Mouse (Mus musculus) heart, embryonic 14.5 days (tissue): ENCODE data around the gene Slc4a8. TPM values are rescaled to one million over a fixed set of nuclear protein-coding genes. Genes with fewer than 3 reads are reported as not detected.

Experiments
- ATAC-seq: fragments of 200-750 bp; cut with Nextera tagmentation; 2 replicates; pipeline ENCODE4 v1.8.0; 2017; ENCODE audit warnings: low read depth, moderate TSS enrichment; ENCODE audit not compliant: insufficient number of reproducible peaks, insufficient read depth, low FRiP score
- H3K27ac ChIP-seq, 2 experiments: fragments of 200-500 bp in 1 of 2; fragments of 300-500 bp in 1 of 2; sonication (generic) in 1 of 2; replicated peaks in 1 of 2; 2 replicates each; pipeline ENCODE4 v1.5.1; 2012 to 2014; ENCODE audit warnings: low read depth in 2 of 2, low read length in 2 of 2, control low read depth in 1 of 2, mild to moderate bottlenecking in 1 of 2, mixed read lengths in 1 of 2; ENCODE audit not compliant: control insufficient read depth in 1 of 2, insufficient read depth in 1 of 2
- H3K27me3 ChIP-seq: fragments of 300-500 bp; sonication (generic); 2 replicates; pipeline ENCODE4 v1.6.1; 2014; ENCODE audit warnings: mild to moderate bottlenecking, low read length, control low read depth; ENCODE audit not compliant: control insufficient read depth, insufficient read depth
- H3K36me3 ChIP-seq: fragments of 300-500 bp; sonication (generic); 2 replicates; pipeline ENCODE4 v1.6.1; 2014; ENCODE audit warnings: mild to moderate bottlenecking, control low read depth, low read length, mixed read lengths; ENCODE audit not compliant: control insufficient read depth, insufficient read depth
- H3K4me1 ChIP-seq, 2 experiments: fragments of 200-500 bp in 1 of 2; fragments of 300-500 bp in 1 of 2; sonication (generic) in 1 of 2; 2 replicates each; pipeline ENCODE4 v1.6.1; 2012 to 2014; ENCODE audit warnings: low read length in 2 of 2, control low read depth in 1 of 2, mixed read lengths in 1 of 2; ENCODE audit not compliant: control insufficient read depth in 2 of 2, insufficient read depth in 2 of 2
- H3K4me2 ChIP-seq: fragments of 300-500 bp; sonication (generic); 2 replicates; pipeline ENCODE4 v1.6.1; 2014; ENCODE audit warnings: mild to moderate bottlenecking, low read length
- H3K4me3 ChIP-seq, 2 experiments: fragments of 200-500 bp in 1 of 2; fragments of 300-500 bp in 1 of 2; sonication (generic) in 1 of 2; 2 replicates each; pipeline ENCODE4 v1.5.1; 2012 to 2014; ENCODE audit warnings: low read length in 2 of 2, mild to moderate bottlenecking in 2 of 2, control low read depth in 1 of 2, low read depth in 1 of 2, moderate library complexity in 1 of 2; ENCODE audit not compliant: control insufficient read depth in 1 of 2, insufficient read depth in 1 of 2
- H3K9ac ChIP-seq: fragments of 300-500 bp; sonication (generic); 2 replicates; pipeline ENCODE4 v1.6.1; 2014; ENCODE audit warnings: mild to moderate bottlenecking, low read length
- H3K9me3 ChIP-seq: fragments of 300-500 bp; sonication (generic); 2 replicates; pipeline ENCODE4 v1.6.1; 2016; ENCODE audit warnings: low read length, control low read depth; ENCODE audit not compliant: control insufficient read depth
- WGBS: fragments of 180-500 bp; shearing (Covaris S2); extraction: QIAGEN DNeasy Blood & Tissue Kit; methylation state at CpG from one replicate; pipeline ENCODE4 v1.1.7; 2014; 5-methylcytosine and 5-hydroxymethylcytosine counted together
- polyA plus RNA-seq: library from polyadenylated mRNA; unstranded; fragments of >200 nt; fragmentation: Nextera tagmentation; extraction: Ambion mirVana; gene quantifications from 2 replicates; pipeline ENCODE4 v1.2.1, GENCODE M21; 2014

The Slc4a8 gene
- polyA plus RNA-seq, 1 experiment from 2014 or later, result 0.76 TPM

DNA sequence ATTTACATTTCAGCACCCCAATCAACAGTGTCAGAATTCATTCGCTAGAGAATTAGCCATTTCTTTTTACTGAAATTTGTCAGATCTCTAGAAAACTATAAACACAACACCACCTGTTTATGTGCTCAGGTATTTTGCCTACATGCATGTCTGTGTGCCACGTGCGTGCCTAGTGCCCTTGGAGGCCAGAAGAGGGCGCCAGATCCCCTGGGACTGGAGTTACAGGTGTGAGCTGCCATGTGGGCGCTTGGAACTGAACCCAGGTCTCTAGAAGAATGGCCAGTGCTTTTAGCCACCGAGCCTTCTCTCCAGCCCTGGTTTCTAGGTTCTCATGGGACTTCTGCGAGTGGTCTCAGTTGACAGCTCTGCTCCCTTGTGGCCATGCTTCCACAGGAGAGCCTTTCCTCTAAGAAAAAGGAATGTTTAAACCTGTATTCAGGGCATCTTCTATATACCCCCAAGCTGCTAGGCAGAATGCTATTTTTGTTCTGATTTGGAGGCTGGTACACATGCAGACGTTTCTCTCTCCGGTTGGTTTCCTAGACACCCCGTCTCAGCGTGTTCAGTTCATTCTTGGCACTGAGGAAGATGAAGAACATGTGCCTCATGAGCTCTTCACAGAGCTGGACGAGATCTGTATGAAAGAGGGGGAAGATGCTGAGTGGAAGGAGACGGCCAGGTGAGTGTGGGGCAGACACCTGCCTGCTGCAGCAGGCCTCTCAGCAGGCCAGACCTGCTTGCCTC, 21.9 kb downstream of the Slc4a8 start:
- Histone ChIP-seq H3K27ac (no peak overlapping the region), H3K9me3 (0 out of 2 replicates have a peak, but pooled peaks cover 3% of the 10 kb centered on the region), H3K9ac (no peak overlapping the region), H3K36me3 (no peaks in the 10 kb centered on the region), H3K4me2 (no peak overlapping the region), H3K4me3 (no peak overlapping the region), H3K27me3 (peaks cover 9% of the 10 kb centered on the region; the same call in 1 of the 2 replicates), H3K4me1 (peaks cover 0 to 3% of the 10 kb centered on the region in 2 experiments; a peak in 2 of 4 replicates)
- ATAC-seq, result no peak
- 89% methylated on average over 13 of the region's 13 CpGs for WGBS

- H3K27me3 ChIP-seq, result peaks cover 10% of the 10 kb centered on the region
- no peak for ATAC-seq
- H3K4me1 ChIP-seq, result no peaks in the 10 kb centered on the region
- H3K4me2 ChIP-seq, result no peak overlapping the region
- H3K27ac ChIP-seq, result no peak overlapping the region
- no peak overlapping the region for H3K9ac ChIP-seq
- no peak overlapping the region for H3K4me3 ChIP-seq
- no peaks in the 10 kb centered on the region for H3K9me3 ChIP-seq
- H3K36me3 ChIP-seq, result no peaks in the 10 kb centered on the region
- 87% methylated on average over 6 of the region's 6 CpGs for WGBS
Observed at GRCm38 (mm10) chr15:100790219-100790618, 28.7 kb downstream of the Slc4a8 start.

- Histone ChIP-seq H3K4me2 (no peak overlapping the region), H3K9me3 (no peaks in the 10 kb centered on the region), H3K4me1 (no peaks in the 10 kb centered on the region), H3K27me3 (peaks cover 10% of the 10 kb centered on the region), H3K36me3 (no peaks in the 10 kb centered on the region), H3K27ac (no peak overlapping the region), H3K4me3 (no peak overlapping the region), H3K9ac (no peak overlapping the region)
- ATAC-seq, result no peak
- 51% methylated on average over 2 of the region's 2 CpGs for WGBS
Observed at GRCm38 (mm10) chr15:100792324-100792723, 30.8 kb downstream of the Slc4a8 start.

DNA sequence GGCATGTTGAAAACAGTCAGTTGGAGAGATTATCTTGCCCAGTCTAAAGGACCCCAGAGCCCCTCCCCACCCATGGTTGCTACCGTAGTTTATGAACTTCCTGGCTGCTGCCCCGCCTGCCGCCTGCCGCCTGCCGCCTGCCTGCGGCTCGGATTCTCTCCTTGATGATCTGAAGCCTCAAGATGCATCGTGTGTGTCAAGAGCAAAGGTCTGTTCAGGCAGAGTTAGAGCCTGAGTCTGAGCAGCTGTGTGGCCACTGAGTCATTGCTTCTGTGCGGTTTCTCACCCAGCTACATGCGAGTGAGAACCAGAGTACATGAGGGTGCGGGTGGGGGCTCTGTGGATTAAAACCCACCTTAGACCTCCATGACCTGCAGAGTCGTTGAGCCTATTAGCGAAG, 39.4 kb downstream of the Slc4a8 start:
- peaks cover 5% of the 10 kb centered on the region; the same call in 1 of the 2 replicates for H3K27me3 ChIP-seq
- WGBS, result 55% methylated on average over 13 of the region's 13 CpGs
- no peak overlapping the region for H3K9ac ChIP-seq
- no peak for ATAC-seq
- H3K36me3 ChIP-seq, result no peaks in the 10 kb centered on the region
- H3K4me1 ChIP-seq, result no peaks in the 10 kb centered on the region
- no peak overlapping the region for H3K4me2 ChIP-seq
- no peaks in the 10 kb centered on the region for H3K9me3 ChIP-seq
- H3K4me3 ChIP-seq, result no peak overlapping the region
- no peak overlapping the region for H3K27ac ChIP-seq

GRCm38 (mm10) chr15:100808062-100808461, 46.5 kb downstream of the Slc4a8 start:
- ATAC-seq, result no peak
- Histone ChIP-seq H3K27ac (no peak overlapping the region), H3K27me3 (no peaks in the 10 kb centered on the region; the same call in 1 of the 2 replicates), H3K9me3 (no peaks in the 10 kb centered on the region), H3K4me2 (no peak overlapping the region), H3K4me1 (peaks cover 0 to 2% of the 10 kb centered on the region in 2 experiments; a peak in 1 of 4 replicates), H3K36me3 (no peaks in the 10 kb centered on the region), H3K4me3 (no peak overlapping the region), H3K9ac (no peak overlapping the region)
- 68% methylated on average over 12 of the region's 12 CpGs for WGBS

GRCm38 (mm10) chr15:100808484-100808883, 46.9 kb downstream of the Slc4a8 start:
- peaks cover 0 to 2% of the 10 kb centered on the region in 2 experiments; a peak in 1 of 4 replicates for H3K4me1 ChIP-seq
- H3K9me3 ChIP-seq, result no peaks in the 10 kb centered on the region
- H3K36me3 ChIP-seq, result no peaks in the 10 kb centered on the region
- H3K9ac ChIP-seq, result no peak overlapping the region
- H3K4me2 ChIP-seq, result no peak overlapping the region
- no peak overlapping the region for H3K27ac ChIP-seq
- WGBS, result 80% methylated on average over 9 of the region's 9 CpGs
- no peaks in the 10 kb centered on the region; the same call in 1 of the 2 replicates for H3K27me3 ChIP-seq
- H3K4me3 ChIP-seq, result no peak overlapping the region
- ATAC-seq, result no peak

DNA sequence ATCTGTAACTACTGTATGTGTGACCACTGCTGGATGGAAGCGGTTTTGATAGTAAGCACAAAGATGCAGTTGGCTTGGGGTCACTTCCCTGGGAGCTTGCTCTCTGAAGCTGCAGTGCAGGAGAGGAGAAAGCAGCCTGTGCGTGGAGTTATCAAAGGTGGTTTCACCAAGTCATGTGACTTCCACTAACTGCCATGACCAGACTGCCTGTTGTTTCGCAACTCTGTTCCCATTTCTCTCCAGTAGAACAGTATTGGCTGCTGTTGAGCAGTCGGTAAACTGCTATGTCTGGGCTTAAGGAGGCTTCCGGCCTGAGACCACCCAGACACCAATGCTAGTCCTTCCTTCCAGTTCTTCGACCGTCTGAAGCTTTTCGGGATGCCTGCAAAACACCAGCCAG, 48.7 kb downstream of the Slc4a8 start:
- Histone ChIP-seq H3K27ac (no peak overlapping the region), H3K4me2 (no peak overlapping the region), H3K9me3 (no peaks in the 10 kb centered on the region), H3K27me3 (no peaks in the 10 kb centered on the region; the same call in 1 of the 2 replicates), H3K4me3 (no peak overlapping the region), H3K9ac (no peak overlapping the region), H3K36me3 (no peaks in the 10 kb centered on the region), H3K4me1 (peaks cover 3 to 4% of the 10 kb centered on the region in 2 experiments; a peak in 3 of 4 replicates)
- ATAC-seq, result no peak
- WGBS, result 80% methylated on average over 8 of the region's 8 CpGs
